Mouse (Mus musculus): ENCODE measurements at regions not wholly inside any gene's neighbourhood (a gene's known extent, or its start where the extent isn't known, plus 50 kb on each side); places are given as distances from the start of the nearest gene placed in this dataset.
"Not testable (repeated sequence)": the region's sequence is repeated elsewhere in the genome, so short reads cannot be mapped to it uniquely, and the experiment has no call there.

DNA sequence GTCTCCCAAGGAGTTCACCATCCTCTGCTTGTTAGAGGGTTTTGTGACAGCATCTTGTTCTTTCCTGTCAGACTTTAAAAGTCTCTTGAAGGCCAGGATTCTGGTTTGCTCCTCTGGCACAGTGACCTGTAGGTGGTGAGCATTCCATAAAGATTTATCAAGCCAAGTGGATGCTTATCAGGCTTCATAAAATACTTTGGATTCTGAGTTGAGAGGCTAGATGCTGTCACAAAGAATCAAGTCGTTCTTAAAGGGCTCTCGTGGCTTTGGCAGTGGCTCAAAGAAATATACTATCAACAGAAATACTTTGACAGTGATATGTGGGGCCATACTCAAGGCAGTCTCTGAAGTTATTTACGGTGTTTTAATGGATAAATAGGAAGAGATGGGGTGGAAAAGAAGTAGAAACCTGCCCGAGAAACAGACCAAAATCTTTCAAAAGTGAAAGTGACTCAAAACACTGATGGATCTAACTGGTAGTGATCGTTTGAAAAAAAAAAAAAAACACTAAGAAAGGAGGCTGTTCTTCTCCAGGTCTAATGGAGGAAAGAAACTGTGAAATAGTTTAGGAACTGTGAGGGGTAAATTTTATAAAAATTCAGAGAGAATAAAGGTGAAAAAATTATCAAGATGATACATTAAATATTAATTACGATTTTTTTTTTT, 273.2 kb upstream of the Pfkp start:
- no peak overlapping the region for H3K4me3 ChIP-seq (ENCODE audit: insufficient read depth, low read length)
- no peak for TF ChIP-seq CTCF (IDR thresholded peaks at IDR 0.05; ENCODE audit: low read depth, low read length)
- no peaks in the 10 kb centered on the region for H3K4me1 ChIP-seq (ENCODE audit: control insufficient read depth, insufficient read depth, low read length)
- no peak overlapping the region for H3K27ac ChIP-seq (ENCODE audit: insufficient read depth, low read depth, low read length)

DNA sequence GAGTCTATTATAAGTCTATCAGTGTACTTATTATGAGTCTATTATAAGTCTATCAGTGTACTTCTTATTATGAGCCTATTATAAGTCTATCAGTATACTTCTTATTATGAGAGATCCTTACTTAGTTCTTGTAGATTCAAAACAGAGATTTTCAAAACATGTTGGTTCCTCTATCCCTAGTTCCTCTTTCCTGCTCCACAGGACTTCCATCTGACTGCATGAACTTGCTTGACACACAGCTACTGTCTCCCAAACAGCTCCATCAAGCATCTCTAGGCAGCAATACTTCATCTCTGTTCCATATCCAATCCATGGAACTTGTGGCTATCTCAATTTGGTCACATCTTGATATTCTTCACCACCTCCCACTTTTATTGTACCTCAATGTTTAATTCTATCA, 257.4 kb upstream of the Pfkp start:
- no peak for TF ChIP-seq POLR2A (IDR thresholded peaks at IDR 0.05; ENCODE audit: borderline replicate concordance, low read depth, low read length)
- no peak for TF ChIP-seq CTCF (IDR thresholded peaks at IDR 0.05; ENCODE audit: low read depth, low read length)
- Histone ChIP-seq H3K4me1 (ENCODE audit: control insufficient read depth, insufficient read depth, low read length) (no peaks in the 10 kb centered on the region; the same call in 1 of the 2 replicates), H3K27ac (ENCODE audit: insufficient read depth, low read depth, low read length) (no peak overlapping the region), H3K4me3 (ENCODE audit: insufficient read depth, low read length) (no peak overlapping the region)

DNA sequence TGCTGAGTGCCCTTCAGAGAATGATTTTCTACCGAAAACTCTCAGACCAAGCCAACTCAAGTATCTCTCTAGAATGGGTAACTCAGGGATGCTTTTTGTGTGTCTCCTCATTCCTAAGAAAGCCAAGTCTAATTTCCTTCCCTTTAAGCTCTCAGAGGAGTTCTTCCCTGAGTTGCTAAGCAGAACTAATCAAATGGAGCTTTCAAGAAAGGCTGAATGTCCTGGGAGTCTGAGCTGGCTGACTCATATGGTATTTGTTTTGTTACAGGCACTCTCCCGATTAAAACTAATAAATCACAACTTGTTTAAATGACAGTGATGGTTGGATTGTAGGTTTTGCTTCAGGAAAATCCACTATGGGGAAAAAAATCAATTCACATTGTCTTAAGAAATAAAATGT, 253.1 kb upstream of the Pfkp start:
- H3K4me1 ChIP-seq (ENCODE audit: control insufficient read depth, insufficient read depth, low read length) = peaks cover 5% of the 10 kb centered on the region; the same call in 1 of the 2 replicates
- TF ChIP-seq POLR2A (IDR thresholded peaks at IDR 0.05; ENCODE audit: borderline replicate concordance, low read depth, low read length) (no peak), CTCF (IDR thresholded peaks at IDR 0.05; ENCODE audit: low read depth, low read length) (no peak)
- H3K27ac ChIP-seq (ENCODE audit: insufficient read depth, low read depth, low read length) = no peak overlapping the region
- H3K4me3 ChIP-seq (ENCODE audit: insufficient read depth, low read length) = no peak overlapping the region

GRCm38 (mm10) chr13:6897666-6898065, 249.1 kb upstream of the Pfkp start:
- TF ChIP-seq POLR2A (IDR thresholded peaks at IDR 0.05; ENCODE audit: borderline replicate concordance, low read depth, low read length) = no peak
- TF ChIP-seq CTCF (IDR thresholded peaks at IDR 0.05; ENCODE audit: low read depth, low read length) = no peak
- Histone ChIP-seq H3K4me3 (ENCODE audit: insufficient read depth, low read length) (no peak overlapping the region), H3K4me1 (ENCODE audit: control insufficient read depth, insufficient read depth, low read length) (peaks cover 5% of the 10 kb centered on the region; the same call in 1 of the 2 replicates), H3K27ac (ENCODE audit: insufficient read depth, low read depth, low read length) (no peak overlapping the region)

DNA sequence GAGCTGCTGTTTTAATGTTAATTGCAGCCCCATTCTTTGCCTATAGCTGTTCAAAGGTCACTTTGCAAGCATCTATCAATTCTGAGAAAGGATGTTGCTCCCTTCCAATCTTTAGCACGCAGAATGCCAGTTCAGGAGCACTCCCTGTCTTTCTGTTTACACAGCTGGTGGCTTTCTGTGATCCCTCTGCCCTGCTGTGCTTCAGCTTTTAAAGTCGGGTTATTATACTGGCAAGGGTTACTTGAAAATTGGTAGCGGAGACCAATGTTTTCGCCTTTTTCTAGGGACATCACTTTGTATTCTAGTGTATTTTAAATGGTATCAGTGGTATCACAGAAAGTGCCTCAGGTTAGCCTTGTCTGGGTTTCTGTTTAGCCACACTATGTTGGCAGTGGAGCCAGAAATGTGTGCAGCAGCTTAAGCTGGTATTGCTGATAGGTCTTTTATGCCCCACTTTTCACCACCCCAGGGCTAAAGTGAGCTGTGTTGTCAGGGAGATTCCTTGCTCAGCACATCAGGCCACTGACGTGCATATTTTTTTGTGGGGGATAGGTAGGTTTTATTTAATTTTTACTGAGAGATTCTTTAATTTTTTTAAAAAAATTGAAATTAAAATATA, 243.0 kb upstream of the Pfkp start:
- Histone ChIP-seq H3K4me1 (ENCODE audit: control insufficient read depth, insufficient read depth, low read length) (no peaks in the 10 kb centered on the region), H3K27ac (ENCODE audit: insufficient read depth, low read depth, low read length) (no peak overlapping the region), H3K4me3 (ENCODE audit: insufficient read depth, low read length) (no peak overlapping the region)
- no peak for TF ChIP-seq CTCF (IDR thresholded peaks at IDR 0.05; ENCODE audit: low read depth, low read length)
- no peak for TF ChIP-seq POLR2A (IDR thresholded peaks at IDR 0.05; ENCODE audit: borderline replicate concordance, low read depth, low read length)

DNA sequence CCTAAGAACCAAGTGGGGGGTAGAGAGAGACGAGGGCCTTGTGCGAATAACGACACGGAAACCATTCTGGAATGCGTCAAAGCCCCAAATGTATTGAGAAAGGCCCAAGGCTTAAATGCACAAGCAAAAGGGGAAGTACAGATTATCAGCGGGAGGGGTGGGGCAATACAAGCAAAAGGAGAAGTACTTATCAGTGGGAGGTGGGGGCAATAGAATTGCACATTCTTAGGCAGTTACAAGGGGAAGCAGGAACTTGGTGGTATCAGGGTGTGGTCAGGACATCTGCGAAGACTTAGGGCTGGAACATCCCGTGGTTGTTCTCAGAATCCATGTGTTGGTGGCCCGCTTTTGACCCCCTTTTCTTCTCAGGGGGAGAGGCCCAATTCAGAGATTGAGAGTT, 240.9 kb upstream of the Pfkp start:
- H3K27ac ChIP-seq (ENCODE audit: insufficient read depth, low read depth, low read length); H3K4me3 ChIP-seq (ENCODE audit: insufficient read depth, low read length): not testable (repeated sequence)

DNA sequence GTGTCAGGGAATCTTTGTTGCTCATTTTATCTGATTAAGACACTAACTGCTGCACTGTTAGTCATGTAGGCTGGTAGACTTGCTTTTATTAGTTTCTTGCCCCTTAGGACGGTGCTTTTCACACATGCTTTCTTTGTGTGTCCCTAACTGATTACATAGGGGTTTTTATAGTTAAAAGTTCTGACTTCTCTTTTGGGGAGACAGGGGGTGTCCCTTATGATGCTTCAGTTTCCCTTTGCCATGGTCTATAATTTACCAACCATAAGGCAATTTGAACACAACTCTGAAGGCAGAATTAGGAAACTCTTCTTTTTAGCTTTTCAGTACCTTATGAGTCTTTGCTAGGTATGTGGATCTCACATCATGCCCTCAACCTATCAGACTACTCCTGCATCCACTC, 239.8 kb upstream of the Pfkp start:
- Histone ChIP-seq H3K27ac (ENCODE audit: insufficient read depth, low read depth, low read length) (no peak overlapping the region), H3K4me3 (ENCODE audit: insufficient read depth, low read length) (no peak overlapping the region), H3K4me1 (ENCODE audit: control insufficient read depth, insufficient read depth, low read length) (no peaks in the 10 kb centered on the region)
- TF ChIP-seq CTCF (IDR thresholded peaks at IDR 0.05; ENCODE audit: low read depth, low read length) (no peak), POLR2A (IDR thresholded peaks at IDR 0.05; ENCODE audit: borderline replicate concordance, low read depth, low read length) (no peak)

More for the DNA sequence above, 240.9 kb upstream of the Pfkp start:
- H3K4me1 ChIP-seq (ENCODE audit: control insufficient read depth, insufficient read depth, low read length) = not testable (repeated sequence)

DNA sequence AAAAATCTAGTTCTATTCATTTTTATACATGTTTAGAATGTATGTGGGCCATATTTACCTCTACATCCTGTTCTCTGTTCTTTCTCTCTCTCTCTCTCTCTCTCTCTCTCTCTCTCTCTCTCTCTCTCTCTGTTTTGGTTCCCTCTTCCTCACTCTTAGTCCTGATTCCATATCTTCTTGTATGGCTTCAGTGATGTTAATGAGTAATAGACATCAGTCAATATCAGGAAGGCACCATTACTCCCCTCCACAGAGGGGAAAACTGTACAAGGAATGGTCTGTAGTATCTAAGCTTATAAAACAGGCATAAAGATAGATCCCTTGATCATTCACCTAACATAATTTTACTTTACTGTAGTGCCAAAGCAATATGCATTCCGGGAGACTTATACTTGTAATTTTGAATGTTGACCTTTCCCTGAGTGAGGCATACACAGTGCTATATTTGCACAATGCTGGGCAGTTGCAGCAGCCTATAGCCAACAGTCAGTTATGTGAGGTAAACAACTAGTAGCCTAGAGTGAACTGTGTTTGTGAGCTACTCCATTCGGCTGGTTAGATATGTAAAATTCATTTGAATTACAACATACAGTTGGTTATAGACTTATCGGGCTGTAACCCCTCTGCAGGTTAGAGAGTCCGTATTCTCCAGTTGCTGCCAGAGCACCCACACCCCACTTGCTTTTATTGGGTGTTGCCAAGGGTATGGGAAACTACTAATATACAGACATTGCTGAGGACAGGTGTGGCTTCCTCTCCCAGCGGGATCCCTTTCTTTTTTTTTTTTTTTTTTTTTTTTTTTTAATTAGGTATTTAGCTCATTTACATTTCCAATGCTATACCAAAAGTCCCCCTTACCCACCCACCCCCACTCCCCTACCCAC, 228.7 kb upstream of the Pfkp start:
- Histone ChIP-seq H3K4me3 (ENCODE audit: insufficient read depth, low read length) (no peak overlapping the region), H3K27ac (ENCODE audit: insufficient read depth, low read depth, low read length) (no peak overlapping the region), H3K4me1 (ENCODE audit: control insufficient read depth, insufficient read depth, low read length) (no peaks in the 10 kb centered on the region)
- TF ChIP-seq CTCF (IDR thresholded peaks at IDR 0.05; ENCODE audit: low read depth, low read length) = no peak
- TF ChIP-seq POLR2A (IDR thresholded peaks at IDR 0.05; ENCODE audit: borderline replicate concordance, low read depth, low read length) = no peak

DNA sequence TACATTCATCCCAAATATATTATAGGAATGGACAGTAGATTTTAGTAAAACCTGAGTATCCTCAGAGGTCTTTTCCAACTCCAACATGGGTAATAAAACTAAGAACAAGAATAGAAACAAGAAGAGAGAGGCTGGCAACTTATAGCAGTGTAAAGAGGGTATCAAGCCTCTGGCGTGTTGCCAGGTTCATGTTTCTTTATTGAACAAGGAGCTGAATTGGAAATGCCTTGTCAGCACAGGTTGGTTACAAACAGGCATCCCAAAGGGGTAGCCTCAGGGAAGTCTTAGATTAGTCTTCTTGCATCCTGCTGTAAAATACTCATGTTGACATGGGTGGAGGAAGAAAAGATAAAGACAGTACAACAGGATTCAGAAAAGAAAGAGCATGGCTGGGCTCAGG, 213.6 kb upstream of the Pfkp start:
- Histone ChIP-seq H3K4me3 (ENCODE audit: insufficient read depth, low read length) (no peak overlapping the region), H3K4me1 (ENCODE audit: control insufficient read depth, insufficient read depth, low read length) (no peaks in the 10 kb centered on the region), H3K27ac (ENCODE audit: insufficient read depth, low read depth, low read length) (no peak overlapping the region)
- TF ChIP-seq POLR2A (IDR thresholded peaks at IDR 0.05; ENCODE audit: borderline replicate concordance, low read depth, low read length) = no peak
- no peak for TF ChIP-seq CTCF (IDR thresholded peaks at IDR 0.05; ENCODE audit: low read depth, low read length)

DNA sequence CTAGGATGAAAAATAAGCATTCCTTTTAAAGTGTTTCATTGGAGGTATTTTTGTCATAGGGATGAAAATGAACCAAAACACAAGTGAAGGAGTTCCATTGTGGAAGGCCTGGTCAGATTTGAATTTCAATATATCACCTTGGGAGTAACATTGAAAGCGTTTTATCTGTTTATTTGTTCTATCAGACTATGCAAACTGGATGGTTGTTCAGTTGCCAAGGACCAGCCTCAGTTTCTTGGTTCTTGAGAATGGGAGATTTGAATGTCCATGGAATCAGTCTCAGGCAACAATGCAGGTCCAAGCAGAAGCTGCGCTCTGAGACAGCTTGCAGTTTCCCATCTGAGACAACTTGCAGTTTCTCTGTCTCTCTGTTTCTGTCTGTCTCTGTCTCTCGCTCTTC, 211.0 kb upstream of the Pfkp start:
- Histone ChIP-seq H3K4me3 (ENCODE audit: insufficient read depth, low read length) (no peak overlapping the region), H3K4me1 (ENCODE audit: control insufficient read depth, insufficient read depth, low read length) (no peaks in the 10 kb centered on the region), H3K27ac (ENCODE audit: insufficient read depth, low read depth, low read length) (no peak overlapping the region)
- TF ChIP-seq POLR2A (IDR thresholded peaks at IDR 0.05; ENCODE audit: borderline replicate concordance, low read depth, low read length) = no peak
- no peak for TF ChIP-seq CTCF (IDR thresholded peaks at IDR 0.05; ENCODE audit: low read depth, low read length)

All from bone marrow macrophage, adult 2 months (primary cell).